Mouse (Mus musculus): ENCODE measurements at regions not wholly inside any gene's neighbourhood (a gene's known extent, or its start where the extent isn't known, plus 50 kb on each side); places are given as distances from the start of the nearest gene placed in this dataset.

DNA sequence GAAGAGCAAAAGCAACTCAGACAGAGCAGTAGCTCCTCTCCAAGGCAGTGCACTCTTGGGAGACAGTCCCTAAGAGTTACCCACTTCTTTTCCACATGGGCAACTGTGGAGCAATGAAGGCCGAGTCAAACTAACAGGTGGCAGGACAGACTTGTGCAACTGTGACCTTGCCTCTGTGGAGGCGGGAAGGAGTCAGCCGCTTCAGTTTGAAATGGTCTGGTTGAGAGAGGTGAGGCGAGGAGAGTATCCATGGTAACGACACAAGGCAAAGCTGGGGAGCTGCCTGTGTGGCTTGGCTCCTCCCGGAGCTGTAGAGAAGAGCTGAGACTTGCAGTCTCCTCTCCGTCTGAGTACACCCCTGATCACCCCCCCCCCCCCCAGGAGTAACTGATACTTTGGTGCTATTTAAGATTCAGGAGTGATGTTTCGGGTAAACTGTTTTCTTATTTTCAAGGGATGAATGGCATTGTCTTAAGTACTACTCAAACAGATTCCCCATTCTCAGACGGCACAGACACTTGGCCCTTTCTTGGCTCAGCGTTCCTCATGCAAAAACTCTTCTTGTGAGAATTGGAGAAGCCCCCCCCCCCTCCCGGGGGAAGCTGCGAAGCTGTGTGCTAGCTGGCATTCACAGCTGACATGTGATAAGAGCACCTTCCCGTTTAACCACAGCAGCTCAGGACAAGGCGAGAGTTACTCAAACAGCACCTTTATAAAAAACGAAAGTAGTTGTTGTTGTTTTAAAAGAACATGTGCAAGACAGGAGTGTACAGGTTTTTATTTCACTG is 54.9 kb upstream of the Chst1 start:
- no peak overlapping the region for H3K4me2 ChIP-seq (ENCODE audit: low read depth, low read length)
- 9% methylated on average over 15 of the region's 15 CpGs for WGBS

DNA sequence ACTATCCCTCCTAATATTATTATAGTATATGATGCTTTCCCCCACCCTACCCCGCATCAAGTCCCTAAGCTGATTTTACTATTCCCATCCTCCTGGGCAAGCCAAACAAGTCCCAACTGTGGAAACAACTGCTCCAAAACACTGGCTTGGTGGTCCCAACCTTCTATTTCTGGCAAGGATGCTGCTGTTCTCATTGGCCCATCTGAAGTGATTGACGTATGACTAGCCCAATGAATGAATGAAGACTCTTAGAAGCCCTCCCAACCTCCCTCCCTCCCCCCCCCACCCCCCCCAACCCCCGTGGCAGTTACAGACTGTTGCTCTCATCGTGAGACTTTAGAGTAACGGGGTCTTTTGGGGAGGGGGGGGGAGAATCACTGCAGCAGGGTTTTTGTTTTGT is 58.7 kb upstream of the Chst1 start:
- Histone ChIP-seq H3K27me3 (ENCODE audit: control insufficient read depth, insufficient read depth, low read length) (no peaks in the 10 kb centered on the region), H3K36me3 (ENCODE audit: control insufficient read depth, insufficient read depth, low read length) (no peaks in the 10 kb centered on the region), H3K9me3 (replicated peaks; ENCODE audit: control insufficient read depth, low read length) (no peaks in the 10 kb centered on the region), H3K4me2 (ENCODE audit: low read depth, low read length) (no peak overlapping the region), H3K4me3 (replicated peaks; ENCODE audit: low read length) (no peak overlapping the region), H3K27ac (ENCODE audit: low read length) (no peak overlapping the region), H3K4me1 (ENCODE audit: control insufficient read depth, insufficient read depth, low read length) (peaks cover 5% of the 10 kb centered on the region), H3K9ac (ENCODE audit: low read length) (no peak overlapping the region)
- ATAC-seq (ENCODE audit: insufficient read depth, low FRiP score): no peak
- WGBS: 54% methylated on average over 5 of the region's 5 CpGs

More for the DNA sequence above, 54.9 kb upstream of the Chst1 start:
- Histone ChIP-seq H3K4me1 (ENCODE audit: control insufficient read depth, insufficient read depth, low read length) (peaks cover 5% of the 10 kb centered on the region), H3K9me3 (replicated peaks; ENCODE audit: control insufficient read depth, low read length) (no peaks in the 10 kb centered on the region), H3K36me3 (ENCODE audit: control insufficient read depth, insufficient read depth, low read length) (no peaks in the 10 kb centered on the region), H3K27me3 (ENCODE audit: control insufficient read depth, insufficient read depth, low read length) (no peaks in the 10 kb centered on the region), H3K4me3 (replicated peaks; ENCODE audit: low read length) (no peak overlapping the region), H3K9ac (ENCODE audit: low read length) (no peak overlapping the region), H3K27ac (ENCODE audit: low read length) (no peak overlapping the region)
- 0 out of 2 replicates have a peak, but pooled peaks have one; percentile 29 for ATAC-seq (ENCODE audit: insufficient read depth, low FRiP score)

DNA sequence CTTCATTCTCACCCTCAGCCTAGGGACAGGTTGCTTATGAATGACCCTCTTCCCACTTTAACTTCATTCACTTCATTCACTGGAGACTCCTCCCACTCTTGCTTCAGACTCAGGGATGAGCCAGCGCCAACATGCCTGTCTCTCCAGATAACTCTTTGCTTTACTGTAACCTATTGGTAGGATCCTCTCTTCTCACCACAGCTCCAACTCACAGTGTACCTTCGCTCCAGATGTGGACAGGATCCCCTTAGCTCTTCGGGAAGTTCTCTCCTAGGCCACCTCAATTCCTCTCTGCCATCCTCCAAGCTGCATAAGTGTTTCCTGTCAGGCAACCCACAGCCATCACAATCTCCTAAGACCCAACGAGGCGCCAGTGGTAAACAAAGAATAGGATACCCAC is 67.5 kb upstream of the Chst1 start:
- Histone ChIP-seq H3K4me2 (ENCODE audit: low read depth, low read length) (no peak overlapping the region), H3K4me3 (replicated peaks; ENCODE audit: low read length) (no peak overlapping the region), H3K9ac (ENCODE audit: low read length) (no peak overlapping the region), H3K27me3 (ENCODE audit: control insufficient read depth, insufficient read depth, low read length) (no peaks in the 10 kb centered on the region), H3K27ac (ENCODE audit: low read length) (no peak overlapping the region), H3K4me1 (ENCODE audit: control insufficient read depth, insufficient read depth, low read length) (peaks cover 10% of the 10 kb centered on the region; the same call in 1 of the 2 replicates), H3K9me3 (replicated peaks; ENCODE audit: control insufficient read depth, low read length) (no peaks in the 10 kb centered on the region), H3K36me3 (ENCODE audit: control insufficient read depth, insufficient read depth, low read length) (no peaks in the 10 kb centered on the region)
- ATAC-seq (ENCODE audit: insufficient read depth, low FRiP score): no peak
- 82% methylated on average over 5 of the region's 5 CpGs for WGBS

DNA sequence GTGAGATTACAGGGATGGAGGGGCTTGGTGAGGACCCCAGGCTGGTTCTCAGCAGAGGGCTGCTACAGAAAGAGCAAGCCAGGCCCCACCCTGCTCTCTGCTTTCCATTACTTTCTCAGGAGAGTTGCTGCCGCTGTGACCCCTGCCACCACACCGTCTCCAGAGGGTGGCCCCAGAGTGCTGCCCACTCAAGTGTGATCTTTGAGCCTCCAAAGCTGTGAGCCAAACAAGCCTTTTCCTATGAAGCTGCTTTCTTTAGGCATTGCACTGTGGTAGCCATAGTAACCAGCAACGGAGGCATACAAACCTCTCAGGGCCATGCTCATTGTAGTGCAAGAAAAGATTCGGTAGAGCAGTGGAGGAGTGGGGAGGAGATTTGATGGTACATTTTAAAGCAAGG is 68.8 kb upstream of the Chst1 start:
- H3K9me3 ChIP-seq (replicated peaks; ENCODE audit: control insufficient read depth, low read length): no peaks in the 10 kb centered on the region
- H3K27me3 ChIP-seq (ENCODE audit: control insufficient read depth, insufficient read depth, low read length): no peaks in the 10 kb centered on the region
- H3K4me2 ChIP-seq (ENCODE audit: low read depth, low read length): no peak overlapping the region
- H3K36me3 ChIP-seq (ENCODE audit: control insufficient read depth, insufficient read depth, low read length): no peaks in the 10 kb centered on the region
- H3K9ac ChIP-seq (ENCODE audit: low read length): no peak overlapping the region
- H3K4me1 ChIP-seq (ENCODE audit: control insufficient read depth, insufficient read depth, low read length): peaks cover 10% of the 10 kb centered on the region; the same call in 1 of the 2 replicates
- ATAC-seq (ENCODE audit: insufficient read depth, low FRiP score): no peak
- H3K27ac ChIP-seq (ENCODE audit: low read length): no peak overlapping the region
- no peak overlapping the region for H3K4me3 ChIP-seq (replicated peaks; ENCODE audit: low read length)
- WGBS: 71% methylated on average over 4 of the region's 4 CpGs

DNA sequence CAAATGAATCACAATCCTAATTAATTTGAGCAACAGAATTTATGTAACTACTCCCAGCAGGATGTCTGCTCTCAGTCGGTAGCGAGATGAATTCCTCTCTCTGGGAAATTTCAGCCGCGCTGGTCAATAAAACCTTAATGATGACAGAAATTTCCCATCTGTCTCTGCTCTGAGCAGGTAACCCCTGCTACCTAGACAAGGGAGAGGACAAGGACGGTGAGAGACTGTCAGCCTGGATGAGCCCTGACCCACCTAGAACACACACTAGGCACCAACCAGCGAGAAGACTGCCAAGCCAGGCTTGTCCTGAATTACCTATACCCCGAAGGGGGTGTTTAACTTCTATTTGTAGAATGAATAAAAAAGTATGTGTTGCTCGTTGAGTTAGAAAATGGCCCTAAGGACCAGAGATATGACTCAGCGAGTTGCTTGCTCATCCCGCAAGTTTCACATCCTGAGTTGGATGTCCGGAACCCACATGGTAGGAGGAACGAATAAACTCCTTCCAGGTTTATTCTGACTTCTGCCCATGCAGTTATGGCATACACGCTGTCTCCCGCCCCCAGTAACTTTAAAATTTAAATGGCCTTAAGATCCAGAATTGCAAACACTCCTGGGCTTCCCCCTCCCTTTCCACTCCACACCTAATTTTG is 69.5 kb upstream of the Slc35c1 start:
- 45% methylated on average over 14 of the region's 14 CpGs for WGBS

DNA sequence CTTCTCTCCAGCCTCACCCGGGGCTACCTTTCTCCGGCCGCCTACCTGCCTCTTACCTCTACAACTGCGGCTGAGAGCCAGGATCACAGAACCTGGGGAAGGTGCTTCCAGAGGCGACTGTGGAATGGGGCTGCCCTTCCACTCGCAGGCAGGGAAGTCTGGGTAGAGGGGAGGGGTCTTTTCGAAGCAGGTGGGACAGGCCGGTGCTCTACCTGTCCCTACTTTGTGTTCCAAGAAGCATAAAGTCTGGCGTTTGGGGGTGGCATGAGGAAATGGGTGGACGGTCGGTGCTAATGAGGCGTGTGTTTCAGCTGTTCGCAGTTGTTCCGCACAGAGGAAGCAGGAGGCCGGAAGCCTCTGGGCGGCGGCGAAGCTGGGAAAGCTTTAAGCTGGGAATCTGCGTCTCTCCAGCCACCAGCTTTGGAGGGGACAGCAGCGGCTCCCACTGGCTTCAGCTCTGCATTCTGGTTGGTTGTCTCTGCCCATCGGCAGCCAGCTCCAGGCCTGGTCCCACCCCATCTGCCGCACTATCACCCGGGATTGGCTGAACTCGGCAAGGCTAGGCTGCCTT is 68.8 kb upstream of the Slc35c1 start:
- no peaks in the 10 kb centered on the region for H3K9me3 ChIP-seq (replicated peaks; ENCODE audit: control insufficient read depth, low read length)
- peak overlapping the region; percentile 34; the same call in 1 of the 2 replicates for H3K27ac ChIP-seq (ENCODE audit: low read length)
- peak overlapping the region; percentile 66 for H3K4me2 ChIP-seq (ENCODE audit: low read depth, low read length)
- no peaks in the 10 kb centered on the region for H3K36me3 ChIP-seq (ENCODE audit: control insufficient read depth, insufficient read depth, low read length)
- 4% methylated on average over 24 of the region's 24 CpGs for WGBS
- peak overlapping the region; percentile 49 for H3K4me3 ChIP-seq (replicated peaks; ENCODE audit: low read length)
- no peaks in the 10 kb centered on the region for H3K27me3 ChIP-seq (ENCODE audit: control insufficient read depth, insufficient read depth, low read length)
- H3K9ac ChIP-seq (ENCODE audit: low read length): peak overlapping the region; percentile 72
- peak; percentile 97 for ATAC-seq (ENCODE audit: insufficient read depth, low FRiP score)
- H3K4me1 ChIP-seq (ENCODE audit: control insufficient read depth, insufficient read depth, low read length): peaks cover 10% of the 10 kb centered on the region; the same call in 1 of the 2 replicates

More for the DNA sequence above, 69.5 kb upstream of the Slc35c1 start:
- Histone ChIP-seq H3K27me3 (ENCODE audit: control insufficient read depth, insufficient read depth, low read length) (no peaks in the 10 kb centered on the region), H3K4me3 (replicated peaks; ENCODE audit: low read length) (peak overlapping the region; percentile 49), H3K36me3 (ENCODE audit: control insufficient read depth, insufficient read depth, low read length) (no peaks in the 10 kb centered on the region), H3K9ac (ENCODE audit: low read length) (peak overlapping the region; percentile 72), H3K9me3 (replicated peaks; ENCODE audit: control insufficient read depth, low read length) (no peaks in the 10 kb centered on the region), H3K4me2 (ENCODE audit: low read depth, low read length) (peak overlapping the region; percentile 66), H3K27ac (ENCODE audit: low read length) (no peak overlapping the region; the same call in 1 of the 2 replicates), H3K4me1 (ENCODE audit: control insufficient read depth, insufficient read depth, low read length) (peaks cover 10% of the 10 kb centered on the region; the same call in 1 of the 2 replicates)
- no peak for ATAC-seq (ENCODE audit: insufficient read depth, low FRiP score)

DNA sequence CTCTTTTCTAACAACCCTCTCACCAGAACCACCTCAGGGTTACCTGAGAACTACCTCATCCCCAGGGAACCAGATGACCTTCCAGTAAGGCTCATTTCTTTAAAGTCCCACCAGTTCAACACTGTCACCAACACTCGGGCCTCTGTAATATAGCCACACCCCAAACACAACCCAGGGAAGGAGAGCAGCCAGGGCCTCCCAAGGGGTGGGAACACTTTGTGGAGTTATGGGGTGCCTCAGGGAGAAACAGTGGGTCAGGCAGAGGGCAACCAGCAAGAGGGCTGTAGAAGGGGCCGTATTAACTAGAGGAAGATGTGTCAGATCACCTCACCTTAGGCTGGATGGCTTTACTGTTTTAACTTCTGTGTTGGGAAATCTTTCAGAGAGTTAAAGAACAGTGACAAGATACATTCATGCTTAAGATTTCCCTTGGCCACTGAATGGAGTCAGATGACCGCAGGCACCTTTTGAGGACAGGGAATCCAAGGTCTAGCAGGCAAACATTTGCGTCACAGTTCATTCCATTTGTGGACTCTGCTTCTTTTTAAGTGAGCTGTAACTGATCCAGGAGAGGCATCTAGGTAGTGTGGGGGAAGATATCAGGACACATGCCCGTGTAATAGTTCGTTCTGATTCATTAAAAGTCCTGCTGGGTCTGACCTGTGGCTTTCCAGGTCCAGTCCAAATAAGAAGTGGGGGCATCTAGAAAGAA is 67.9 kb upstream of the Slc35c1 start:
- Histone ChIP-seq H3K4me2 (ENCODE audit: low read depth, low read length) (peak overlapping the region; percentile 66), H3K9me3 (replicated peaks; ENCODE audit: control insufficient read depth, low read length) (no peaks in the 10 kb centered on the region), H3K4me3 (replicated peaks; ENCODE audit: low read length) (no peak overlapping the region; the same call in 1 of the 2 replicates), H3K27ac (ENCODE audit: low read length) (no peak overlapping the region), H3K27me3 (ENCODE audit: control insufficient read depth, insufficient read depth, low read length) (no peaks in the 10 kb centered on the region), H3K36me3 (ENCODE audit: control insufficient read depth, insufficient read depth, low read length) (no peaks in the 10 kb centered on the region), H3K4me1 (ENCODE audit: control insufficient read depth, insufficient read depth, low read length) (peaks cover 10% of the 10 kb centered on the region; the same call in 1 of the 2 replicates), H3K9ac (ENCODE audit: low read length) (0 out of 2 replicates have a peak overlapping the region, but pooled peaks have one; percentile 72)
- ATAC-seq (ENCODE audit: insufficient read depth, low FRiP score): no peak
- 72% methylated on average over 6 of the region's 6 CpGs for WGBS

DNA sequence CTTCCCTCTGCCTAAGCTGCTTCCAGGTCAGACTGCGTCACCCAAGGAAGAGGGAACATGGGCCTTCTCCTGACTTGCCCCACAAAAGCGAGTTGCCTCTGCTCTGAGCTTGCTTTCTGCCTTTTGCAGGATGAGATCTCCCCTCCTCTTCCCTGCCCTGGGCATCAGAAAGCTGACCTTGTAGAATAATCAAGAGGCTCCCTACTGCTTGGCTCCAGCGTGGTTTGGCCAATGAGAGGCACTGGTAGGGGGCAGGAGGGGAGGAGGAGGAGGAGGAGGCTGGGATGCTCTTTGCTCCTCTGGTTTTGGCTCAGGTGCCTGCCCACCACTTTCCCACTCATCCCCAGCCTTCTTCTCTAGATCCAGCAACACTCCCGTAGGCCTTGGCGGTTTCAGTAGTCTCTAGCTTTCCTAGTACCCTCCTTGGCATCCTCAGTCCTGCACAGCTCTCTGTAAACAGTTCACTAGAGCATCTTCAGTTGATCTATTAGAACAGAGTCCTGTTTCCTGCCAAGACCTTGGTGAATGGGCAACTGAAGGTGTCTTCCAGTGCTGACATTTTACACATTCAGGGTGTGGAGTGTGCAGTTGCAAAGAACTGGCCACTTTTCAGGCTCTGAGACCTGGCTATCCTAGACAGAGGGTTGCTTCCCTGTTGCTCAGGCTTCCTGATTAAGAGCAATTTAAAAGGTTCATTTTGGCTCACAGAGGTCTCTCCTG is 66.5 kb upstream of the Slc35c1 start:
- peaks cover 10% of the 10 kb centered on the region; the same call in 1 of the 2 replicates for H3K4me1 ChIP-seq (ENCODE audit: control insufficient read depth, insufficient read depth, low read length)
- 80% methylated on average over 5 of the region's 5 CpGs for WGBS
- no peaks in the 10 kb centered on the region for H3K27me3 ChIP-seq (ENCODE audit: control insufficient read depth, insufficient read depth, low read length)
- H3K9ac ChIP-seq (ENCODE audit: low read length): no peak overlapping the region
- no peak overlapping the region for H3K4me2 ChIP-seq (ENCODE audit: low read depth, low read length)
- no peak for ATAC-seq (ENCODE audit: insufficient read depth, low FRiP score)
- no peak overlapping the region for H3K4me3 ChIP-seq (replicated peaks; ENCODE audit: low read length)
- H3K9me3 ChIP-seq (replicated peaks; ENCODE audit: control insufficient read depth, low read length): no peaks in the 10 kb centered on the region
- no peaks in the 10 kb centered on the region for H3K36me3 ChIP-seq (ENCODE audit: control insufficient read depth, insufficient read depth, low read length)
- H3K27ac ChIP-seq (ENCODE audit: low read length): no peak overlapping the region

Data from stomach, embryonic 16.5 days (tissue).